Mouse (Mus musculus) liver, adult 2 months (tissue): ENCODE measurements at regions not wholly inside any gene's neighbourhood (a gene's known extent, or its start where the extent isn't known, plus 50 kb on each side); places are given as distances from the start of the nearest gene placed in this dataset.

Source experiments
- DNase-seq: peaks from one replicate; pipeline ENCODE4 v3.0.0-alpha.2; 2011; ENCODE audit warnings: low read depth, low spot score; ENCODE audit errors: extremely low read depth
- H3K27ac ChIP-seq: fragments of 200-500 bp; replicated peaks from 2 replicates; pipeline ENCODE4 v1.5.1; 2012; ENCODE audit warnings: low read depth, mild to moderate bottlenecking, control low read depth, inconsistent platforms, low read length; ENCODE audit not compliant: insufficient read depth
- H3K27me3 ChIP-seq: fragments of 200-500 bp; 2 replicates; pipeline ENCODE4 v1.6.1; 2012; ENCODE audit warnings: mild to moderate bottlenecking, moderate library complexity, low read length, inconsistent platforms; ENCODE audit not compliant: control insufficient read depth, insufficient read depth
- H3K36me3 ChIP-seq: fragments of 200-500 bp; 2 replicates; pipeline ENCODE4 v1.6.1; 2012; ENCODE audit warnings: low read length, inconsistent platforms; ENCODE audit not compliant: control insufficient read depth, insufficient read depth
- H3K4me1 ChIP-seq: fragments of 200-500 bp; 2 replicates; pipeline ENCODE4 v1.6.1; 2011; ENCODE audit warnings: low read length; ENCODE audit not compliant: control insufficient read depth, insufficient read depth
- H3K4me3 ChIP-seq: fragments of 200-500 bp; 2 replicates; pipeline ENCODE4 v1.5.1; 2011; ENCODE audit warnings: low read depth, mild to moderate bottlenecking, control low read depth, low read length, moderate library complexity; ENCODE audit not compliant: insufficient read depth
- H3K79me2 ChIP-seq: fragments of 200-500 bp; 2 replicates; pipeline ENCODE4 v1.6.1; 2012; ENCODE audit warnings: inconsistent platforms, mild to moderate bottlenecking, low read length, moderate library complexity; ENCODE audit not compliant: control insufficient read depth, insufficient read depth
- H3K9ac ChIP-seq: fragments of 200-500 bp; 2 replicates; pipeline ENCODE4 v1.6.1; 2012; ENCODE audit warnings: low read depth, mild to moderate bottlenecking, control low read depth, inconsistent platforms, low read length
- CTCF ChIP-seq: fragments of 200-500 bp; IDR thresholded peaks from 2 replicates; pipeline ENCODE4 v1.5.1; 2011; ENCODE audit warnings: low read depth, low read length, control low read depth
- POLR2A ChIP-seq: fragments of 200-500 bp; IDR thresholded peaks from 2 replicates; pipeline ENCODE4 v1.6.1; 2011; ENCODE audit warnings: low read length, control low read depth; ENCODE audit not compliant: insufficient read depth; ENCODE audit errors: extremely low read depth
- WGBS: fragments of 180-500 bp; shearing (Covaris S2); methylation state at CpG from one replicate; pipeline ENCODE4 v1.1.7; 2018; 5-methylcytosine and 5-hydroxymethylcytosine counted together

GRCm38 (mm10) chr12:110154225-110154962, 124.5 kb upstream of the Dio3 start:
- peak overlapping the region; percentile 58 for H3K27ac ChIP-seq
- peak overlapping the region; percentile 13; the same call in 1 of the 2 replicates for H3K9ac ChIP-seq
- peaks cover 23% of the 10 kb centered on the region for H3K4me1 ChIP-seq
- H3K4me3 ChIP-seq: no peak overlapping the region
- no peaks in the 10 kb centered on the region for H3K36me3 ChIP-seq
- TF ChIP-seq POLR2A (no peak), CTCF (peak; percentile 89)
- H3K27me3 ChIP-seq: no peaks in the 10 kb centered on the region
- peak; percentile 99 for DNase-seq
- WGBS: 21% methylated on average over 8 of the region's 8 CpGs
- no peaks in the 10 kb centered on the region for H3K79me2 ChIP-seq

- no peak overlapping the region for H3K4me3 ChIP-seq
- 31% methylated on average over 4 of the region's 4 CpGs for WGBS
- no peaks in the 10 kb centered on the region for H3K36me3 ChIP-seq
- H3K27ac ChIP-seq: peak overlapping the region; percentile 53
- no peak for TF ChIP-seq POLR2A
- TF ChIP-seq CTCF: no peak
- peaks cover 23% of the 10 kb centered on the region for H3K4me1 ChIP-seq
- DNase-seq: peak; percentile 69
- peak overlapping the region; percentile 13; the same call in 1 of the 2 replicates for H3K9ac ChIP-seq
- H3K79me2 ChIP-seq: no peaks in the 10 kb centered on the region
- H3K27me3 ChIP-seq: no peaks in the 10 kb centered on the region
Observed at GRCm38 (mm10) chr12:110154963-110155325, 123.9 kb upstream of the Dio3 start.

GRCm38 (mm10) chr12:110156441-110156840, 122.4 kb upstream of the Dio3 start:
- H3K27me3 ChIP-seq: no peaks in the 10 kb centered on the region
- 10% methylated on average over 8 of the region's 8 CpGs for WGBS
- H3K79me2 ChIP-seq: no peaks in the 10 kb centered on the region
- H3K4me1 ChIP-seq: peaks cover 23% of the 10 kb centered on the region
- TF ChIP-seq POLR2A (no peak), CTCF (peak; percentile 4; the same call in 1 of the 2 replicates)
- no peak overlapping the region for H3K4me3 ChIP-seq
- H3K36me3 ChIP-seq: no peaks in the 10 kb centered on the region
- H3K9ac ChIP-seq: no peak overlapping the region
- peak; percentile 98 for DNase-seq
- no peak overlapping the region for H3K27ac ChIP-seq

- H3K27ac ChIP-seq: no peak overlapping the region
- H3K79me2 ChIP-seq: no peaks in the 10 kb centered on the region
- H3K27me3 ChIP-seq: no peaks in the 10 kb centered on the region
- DNase-seq: no peak
- H3K4me3 ChIP-seq: no peak overlapping the region
- peaks cover 23% of the 10 kb centered on the region for H3K4me1 ChIP-seq
- no peak for TF ChIP-seq CTCF
- TF ChIP-seq POLR2A: no peak
- WGBS: 88% methylated on average over 16 of the region's 16 CpGs
- H3K9ac ChIP-seq: no peak overlapping the region
- H3K36me3 ChIP-seq: no peaks in the 10 kb centered on the region
Observed at GRCm38 (mm10) chr12:110157998-110158747, 120.7 kb upstream of the Dio3 start.

- 94% methylated on average over 4 of the region's 4 CpGs for WGBS
- peaks cover 3% of the 10 kb centered on the region; the same call in 1 of the 2 replicates for H3K4me1 ChIP-seq
- no peak overlapping the region for H3K4me3 ChIP-seq
- no peaks in the 10 kb centered on the region for H3K79me2 ChIP-seq
- no peaks in the 10 kb centered on the region for H3K36me3 ChIP-seq
- H3K27ac ChIP-seq: no peak overlapping the region
- DNase-seq: no peak
- no peak overlapping the region for H3K9ac ChIP-seq
- H3K27me3 ChIP-seq: no peaks in the 10 kb centered on the region
- TF ChIP-seq POLR2A (no peak), CTCF (no peak)
Observed at GRCm38 (mm10) chr12:110161306-110161705, 117.6 kb upstream of the Dio3 start.
